Mouse (Mus musculus) liver, adult (tissue): ENCODE results near the gene Dcaf15.

Source experiments
- GATA4 ChIP-seq: IDR thresholded peaks from 2 replicates; pipeline ENCODE4 v1.6.1; 2014; ENCODE audit warnings: mild to moderate bottlenecking, low read length; ENCODE audit not compliant: insufficient replicate concordance

Dcaf15 gene

DNA sequence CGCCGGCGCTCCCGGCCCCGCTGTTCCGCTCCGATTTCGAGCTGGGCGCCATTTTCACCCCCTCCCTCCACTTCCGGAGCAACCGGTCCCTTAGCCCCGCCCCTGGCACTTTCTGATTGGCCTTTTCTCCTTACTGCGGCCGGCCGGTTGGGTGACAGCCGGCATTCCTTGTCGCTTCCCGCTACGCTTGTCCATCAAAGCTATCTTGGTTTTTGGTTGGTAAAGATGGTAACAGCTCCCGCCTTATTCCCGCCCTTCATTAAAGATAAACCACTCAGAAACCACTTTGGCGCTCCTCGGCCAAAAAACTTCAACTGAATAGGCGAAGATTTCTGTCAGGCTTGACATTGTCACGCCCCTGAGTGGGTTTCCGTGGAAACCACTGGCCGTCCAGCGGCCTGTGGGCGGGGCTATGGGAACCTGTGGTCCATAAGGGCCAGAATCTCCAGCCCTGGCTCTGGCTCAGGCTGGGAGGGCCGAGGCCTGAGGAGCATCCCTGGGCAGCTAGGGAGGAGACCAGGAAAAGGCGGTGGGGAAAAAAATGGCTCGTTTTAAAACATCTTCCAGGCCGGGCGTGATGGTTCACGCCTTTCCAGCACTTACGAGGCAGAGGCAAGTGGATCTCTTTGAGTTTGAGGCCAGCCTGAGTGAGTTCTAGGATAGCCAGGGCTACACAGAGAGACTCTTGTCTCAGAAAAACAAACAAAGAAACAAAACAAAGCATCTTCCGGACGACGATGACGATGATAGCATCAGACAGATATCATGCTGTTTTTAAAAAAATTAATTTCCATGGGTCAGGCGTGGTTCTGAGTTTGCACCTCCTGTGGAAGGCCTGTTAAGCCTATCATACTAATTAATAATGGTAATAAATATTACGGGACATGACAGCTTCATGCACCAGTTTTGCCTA is at the start of gene Dcaf15:
Gene Dcaf15 (minus strand): TSS at position 72 of the 913 bp plus-strand sequence.
- no peak for TF ChIP-seq GATA4

DNA sequence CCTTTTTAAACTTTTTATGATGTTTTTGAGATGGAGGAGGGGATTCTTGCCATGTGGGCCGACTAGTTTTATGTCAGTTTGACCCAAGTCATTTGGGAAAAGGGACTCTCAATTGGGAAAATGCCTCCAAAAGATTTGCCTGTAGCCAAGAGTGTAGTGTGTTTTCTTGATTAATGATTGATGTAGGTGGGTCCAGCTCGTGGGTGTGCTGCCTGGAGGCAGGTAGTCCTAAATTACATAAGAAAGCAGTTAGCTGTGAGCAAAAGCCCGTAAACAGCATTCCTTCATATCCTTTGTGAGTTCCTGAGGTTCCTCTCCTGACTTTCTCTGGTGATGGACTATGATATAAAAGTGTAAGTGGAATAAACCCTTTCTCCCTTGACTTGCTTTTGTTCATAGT is 44.6 kb upstream of the Dcaf15 start:
- no peak for TF ChIP-seq GATA4

DNA sequence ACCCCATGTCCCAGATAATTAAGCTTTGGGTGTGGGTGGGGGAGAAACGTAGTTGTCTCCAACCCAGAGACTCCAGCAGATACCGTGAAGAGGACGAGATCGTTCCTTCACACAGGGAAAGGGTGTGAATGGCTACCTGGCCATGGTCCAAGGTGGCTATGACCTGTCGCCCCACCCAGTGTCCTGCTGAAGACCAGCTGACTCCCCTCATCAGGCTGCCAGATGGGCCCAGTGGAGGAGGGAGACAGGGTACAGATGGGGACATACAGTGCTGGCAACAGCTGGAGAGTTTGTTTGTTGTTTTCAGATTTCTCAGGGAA is 43.9 kb upstream of the Dcaf15 start:
- TF ChIP-seq GATA4, result no peak

DNA sequence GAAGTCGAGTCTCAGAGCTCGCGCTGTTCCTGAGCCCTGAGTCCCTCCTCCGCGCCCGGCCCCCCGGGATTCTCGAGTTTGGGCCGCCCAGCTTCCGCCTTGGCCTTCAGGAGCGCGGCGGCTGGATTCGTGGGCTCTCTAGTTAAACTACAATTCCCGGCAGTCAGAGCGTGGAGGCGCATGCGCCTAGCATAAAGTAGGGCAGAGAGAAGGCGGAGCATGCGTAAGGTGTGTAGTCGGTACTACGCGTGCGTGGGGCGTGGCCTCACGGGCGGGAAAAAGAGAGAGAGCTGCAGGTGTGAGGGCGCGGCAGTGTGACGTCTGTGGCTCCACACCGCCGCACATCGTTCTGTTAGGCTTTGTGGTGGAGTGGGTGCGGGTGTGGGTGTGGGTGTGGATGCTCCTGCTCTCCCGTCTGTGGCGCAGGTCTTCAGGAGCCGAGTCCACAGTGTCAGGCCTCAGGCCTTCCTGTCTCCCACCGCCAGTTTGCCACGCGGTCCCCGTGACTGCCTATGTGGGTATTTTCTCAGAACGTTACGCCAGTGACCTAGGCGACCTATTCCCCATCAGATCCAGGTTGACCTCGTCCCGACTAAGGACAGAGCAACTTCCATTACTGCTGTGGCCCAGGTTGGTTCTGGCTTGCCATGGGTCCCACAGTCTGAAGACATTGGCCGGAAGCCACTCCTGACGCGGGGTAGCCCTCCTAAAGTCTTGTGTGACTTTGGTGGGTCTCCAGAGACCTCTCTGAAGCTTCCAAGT is 43.4 kb upstream of the Dcaf15 start, which contains the start of the genes Cc2d1a and 4930432K21Rik:
Gene Cc2d1a (minus strand): TSS at position 168 of the 762 bp plus-strand sequence.
Gene 4930432K21Rik (plus strand): TSS at position 257 of the 762 bp plus-strand sequence.
- no peak for TF ChIP-seq GATA4

DNA sequence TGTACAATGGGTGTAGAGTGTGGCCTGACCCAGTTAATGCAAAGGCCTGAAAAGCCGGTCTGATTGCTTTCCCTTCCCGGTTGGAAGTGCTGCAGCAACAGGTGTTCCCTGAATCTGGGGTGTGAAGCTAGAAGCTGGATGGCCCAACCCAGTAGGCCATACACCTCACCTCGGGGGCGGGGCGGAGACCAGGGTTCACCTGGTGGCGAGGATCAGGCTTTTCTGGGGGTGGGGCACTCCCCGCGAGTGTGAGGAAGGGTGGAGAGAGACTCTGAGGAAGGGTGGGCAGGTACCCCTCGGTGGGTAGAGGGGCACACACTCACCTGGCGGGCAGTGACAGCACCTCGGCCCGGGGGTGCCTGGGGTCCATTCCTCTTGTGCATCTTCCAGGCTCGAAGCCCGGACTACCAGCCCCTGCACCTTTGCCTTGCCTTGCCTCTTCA is 42.8 kb upstream of the Dcaf15 start:
- no peak for TF ChIP-seq GATA4

DNA sequence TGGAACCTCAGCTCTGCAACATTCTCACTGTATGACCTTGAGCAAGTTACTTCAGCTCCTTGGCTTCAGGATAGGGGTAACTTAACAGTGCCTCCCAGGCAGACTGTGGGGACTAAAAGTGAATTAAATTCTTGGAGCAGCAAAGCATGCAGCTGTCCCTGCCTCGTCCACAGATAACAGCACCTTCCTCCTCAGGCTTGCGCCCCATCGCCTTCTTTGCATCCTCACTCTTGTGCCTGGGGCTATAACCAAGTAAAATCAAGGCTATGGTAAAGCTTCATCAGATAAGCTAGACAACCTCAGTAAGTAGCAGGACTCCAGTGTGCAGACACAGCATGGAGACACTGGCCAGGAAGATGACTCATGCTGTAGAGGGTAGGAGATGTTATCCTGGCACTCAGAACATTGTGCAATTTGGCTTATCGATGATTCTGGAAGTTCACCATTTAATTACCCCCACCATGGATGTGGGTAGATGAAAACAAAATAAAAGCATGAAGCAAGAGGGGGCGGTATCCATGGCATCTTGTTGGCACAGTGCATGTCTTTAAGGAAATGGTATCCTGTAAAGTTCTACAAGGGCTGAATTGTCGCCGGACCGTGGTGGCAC is 40.2 kb upstream of the Dcaf15 start:
- TF ChIP-seq GATA4, result no peak

DNA sequence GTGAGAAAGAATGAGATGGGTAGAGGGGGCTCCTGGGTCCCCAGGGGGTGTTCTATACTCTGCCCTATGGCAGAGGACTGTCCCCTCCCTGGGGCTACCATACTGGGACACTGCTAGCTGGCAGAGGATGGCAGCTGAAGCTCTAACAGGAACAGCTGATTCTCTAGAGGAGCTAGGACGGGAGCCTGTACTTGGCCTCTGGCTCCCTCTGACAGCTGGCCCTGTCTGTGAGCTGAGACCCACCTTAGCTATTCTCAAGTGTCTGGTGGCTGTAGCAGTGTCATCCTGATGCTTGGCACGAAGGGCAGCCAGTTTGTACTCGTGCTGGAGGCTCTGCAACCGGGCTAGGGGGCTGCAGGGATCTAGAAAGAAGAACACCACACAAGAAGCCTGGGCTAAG is 36.3 kb upstream of the Dcaf15 start:
- TF ChIP-seq GATA4, result no peak

DNA sequence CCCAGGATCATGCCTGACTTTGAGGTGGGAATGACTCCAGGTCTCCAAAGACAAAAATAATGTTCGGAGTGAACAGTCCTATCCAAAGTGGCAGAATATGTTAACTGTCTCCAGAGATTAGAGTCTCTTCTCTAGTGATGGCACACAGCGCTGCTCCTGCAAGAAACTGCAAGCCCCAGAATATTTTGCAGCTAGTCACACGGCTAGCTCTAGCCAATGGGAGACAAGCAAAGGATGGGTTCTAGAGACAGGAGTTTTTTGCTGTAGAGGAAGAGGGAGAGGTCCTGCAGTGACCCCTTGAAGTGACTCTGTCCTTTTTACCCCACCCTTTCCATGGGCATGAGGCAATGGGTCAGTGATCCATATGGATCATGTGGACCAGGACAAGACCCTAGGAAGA is 33.3 kb upstream of the Dcaf15 start:
- no peak for TF ChIP-seq GATA4

DNA sequence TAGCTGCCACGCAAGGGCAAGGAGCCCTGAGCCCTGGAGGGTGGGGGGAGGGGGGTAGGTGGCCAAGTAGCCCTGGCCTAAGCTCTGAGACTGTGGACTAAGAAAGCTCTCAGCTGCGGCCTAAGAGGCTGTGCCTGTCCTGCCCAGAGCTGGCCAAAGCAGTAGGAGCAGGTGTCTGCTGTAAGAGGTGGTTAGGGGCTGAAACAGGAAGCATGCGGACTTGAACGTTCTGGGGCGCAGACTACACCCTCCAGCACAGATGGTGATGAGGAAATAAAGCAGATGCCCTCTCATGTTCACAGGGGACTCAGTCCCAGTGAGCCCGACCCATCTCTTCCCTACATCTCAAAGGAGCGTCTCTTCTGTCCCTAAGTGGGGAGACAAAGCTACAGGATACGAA is 27.7 kb upstream of the Dcaf15 start:
- no peak for TF ChIP-seq GATA4

DNA sequence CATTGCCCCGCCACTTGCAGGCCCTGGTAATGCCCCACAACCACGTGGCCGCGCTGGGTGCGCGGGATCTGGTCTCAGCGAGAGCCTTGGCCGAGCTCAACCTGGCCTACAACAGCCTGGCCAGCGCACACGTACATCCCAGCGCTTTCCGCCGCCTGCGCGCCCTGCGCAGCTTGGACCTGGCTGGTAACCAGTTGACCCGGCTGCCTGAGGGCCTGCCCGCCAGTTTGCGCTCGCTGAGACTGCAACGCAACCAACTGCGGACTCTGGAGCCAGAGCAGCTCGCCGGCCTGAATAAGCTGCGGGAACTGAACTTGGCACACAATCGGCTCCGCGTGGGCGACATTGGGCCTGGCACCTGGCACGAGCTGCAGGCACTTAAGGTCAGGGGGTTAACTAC is 26.2 kb upstream of the Dcaf15 start:
- no peak for TF ChIP-seq GATA4

DNA sequence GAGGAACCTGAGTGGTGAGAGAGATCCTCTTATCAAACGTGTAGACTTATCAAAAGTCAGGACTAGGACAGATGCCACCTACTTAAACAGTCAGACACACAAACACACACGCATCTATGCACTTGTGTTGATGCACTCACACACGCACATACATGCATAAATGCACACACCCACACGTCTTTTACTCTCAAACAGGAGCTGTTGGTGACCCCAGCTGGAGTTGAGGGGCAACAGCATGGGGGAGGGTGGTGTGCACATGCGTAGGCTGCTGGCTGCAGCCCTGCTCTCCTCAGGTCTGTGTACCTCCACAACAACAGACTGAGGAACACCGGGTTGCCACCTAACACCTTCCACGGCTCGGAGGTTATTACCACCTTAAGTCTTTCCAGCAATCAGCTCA is 23.7 kb upstream of the Dcaf15 start:
- TF ChIP-seq GATA4, result no peak

DNA sequence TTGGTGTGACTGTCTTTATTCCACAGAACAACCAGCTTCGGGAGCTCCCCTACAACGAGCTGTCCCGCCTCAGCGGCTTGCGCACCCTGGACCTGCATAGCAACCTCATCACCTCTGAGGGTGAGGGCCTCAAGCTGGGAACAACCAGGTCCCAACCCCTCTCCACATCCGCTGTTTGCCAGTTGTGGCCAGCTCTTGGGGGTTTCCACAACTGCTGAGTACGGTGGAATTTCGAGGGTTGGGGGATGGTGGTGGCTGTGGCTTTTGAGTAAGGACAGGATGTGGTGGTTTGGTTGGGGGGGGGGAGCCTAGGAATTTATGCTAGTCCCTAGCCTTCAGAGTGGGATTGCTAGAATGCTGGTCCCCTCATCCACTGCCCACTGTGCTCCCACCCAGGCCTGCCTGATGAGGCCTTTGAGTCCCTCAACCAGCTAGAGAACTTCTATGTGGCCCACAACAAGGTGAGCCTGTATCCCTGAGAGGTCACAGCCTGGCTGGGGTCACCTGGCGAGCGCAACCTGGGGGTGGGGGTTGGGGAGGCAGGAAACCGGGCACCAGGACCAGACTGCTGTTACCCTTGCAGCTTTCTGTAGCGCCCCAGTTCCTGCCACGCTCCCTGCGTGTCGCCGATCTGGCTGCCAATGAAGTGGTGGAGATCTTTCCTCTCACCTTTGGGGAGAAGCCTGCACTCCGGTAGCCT is 22.8 kb upstream of the Dcaf15 start:
- TF ChIP-seq GATA4, result no peak

DNA sequence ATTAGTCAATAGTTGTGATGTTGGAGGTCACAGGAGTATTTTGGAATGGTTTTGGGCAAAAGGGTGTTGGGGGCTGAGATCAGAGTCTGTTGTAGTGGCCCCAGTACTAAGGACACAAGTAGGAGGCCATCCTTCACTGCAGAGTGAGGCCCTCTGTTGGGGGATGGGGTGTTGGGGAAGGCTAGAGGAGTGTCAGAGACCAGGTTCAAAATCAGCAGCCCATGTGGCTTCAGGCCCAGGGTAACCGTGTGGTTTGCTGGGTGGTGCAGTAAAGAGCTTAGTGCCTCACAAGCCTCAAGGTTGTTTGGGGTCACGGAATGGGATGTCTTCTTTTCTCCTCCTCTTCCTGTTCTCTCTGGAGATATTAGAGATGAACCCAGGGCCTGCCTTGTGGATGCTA is 22.2 kb upstream of the Dcaf15 start:
- no peak for TF ChIP-seq GATA4

DNA sequence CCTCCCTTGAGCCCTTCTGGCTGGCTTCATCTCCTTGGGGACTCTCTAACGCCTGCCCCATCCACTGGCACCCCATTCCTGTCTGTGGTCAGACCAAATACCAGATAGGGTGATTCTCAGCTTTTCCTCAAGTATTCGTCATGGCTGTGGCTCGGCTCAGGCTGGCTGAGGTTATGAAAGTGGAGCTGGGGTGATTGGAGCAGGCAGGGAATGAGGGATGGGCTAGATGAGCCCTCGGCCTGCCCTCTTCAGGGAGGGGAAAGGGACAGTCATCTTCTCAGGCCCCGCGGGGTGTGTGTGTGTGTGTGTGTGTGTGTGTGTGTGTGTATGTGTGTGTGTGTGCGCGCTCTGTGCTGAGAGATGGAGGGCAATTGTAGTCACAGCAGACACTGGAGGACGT is 21.1 kb upstream of the Dcaf15 start, which contains the start of gene Podnl1:
Gene Podnl1 (plus strand): TSS at position 334 of the 400 bp plus-strand sequence.
- no peak for TF ChIP-seq GATA4

DNA sequence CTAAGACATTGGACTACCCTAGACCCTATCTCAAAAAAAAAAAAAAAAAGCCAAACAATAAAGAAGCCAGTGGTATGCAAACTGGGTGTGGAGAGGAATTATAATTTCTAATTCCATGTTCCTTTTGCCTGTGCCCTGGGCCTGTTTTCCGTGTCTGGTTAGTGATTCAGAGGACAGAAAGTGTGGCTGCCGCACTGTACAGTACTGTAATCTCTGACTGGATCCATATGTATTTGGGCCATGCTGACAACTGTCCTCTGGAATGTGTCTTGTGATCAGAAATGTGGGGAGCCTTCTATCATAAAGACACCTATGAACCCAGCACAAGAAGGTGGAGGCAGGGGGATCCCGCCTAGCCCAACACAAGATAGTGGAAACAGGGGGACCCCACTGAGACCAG is 17.6 kb upstream of the Dcaf15 start:
- TF ChIP-seq GATA4, result no peak
